Mouse (Mus musculus): Measurements from ENCODE around the gene Phlpp2. TPM values are rescaled to one million over a fixed set of nuclear protein-coding genes. Genes with fewer than 3 reads are reported as not detected.

Phlpp2 gene
- 10 to 100 TPM in 24 of 26 experiments, 1 to 10 TPM in 2; 6.4 to 69.4 (median 17.8) TPM for total RNA-seq (2018; cell fraction: chromatin; rRNA removed)
- total RNA-seq (2018; cell fraction: cytosol; rRNA removed): 1 to 10 TPM; 2.0 to 7.6 (median 3.8) TPM
- total RNA-seq (2018; cell fraction: nucleus; rRNA removed): 10 to 100 TPM in 15 of 26 experiments, 1 to 10 TPM in 11; 5.8 to 52.6 (median 10.7) TPM
- polyA plus RNA-seq (2018): 2.0 to 3.3 TPM (median 2.8 TPM) in 3 replicates

GRCm38 (mm10) chr8:109868003-109868679 is at the start of gene Phlpp2:
Phlpp2 (plus strand) TSS chr8:109868542.
- WGBS (ENCODE audit: missing documents): 2% methylated on average over 42 of the region's 42 CpGs

GRCm38 (mm10) chr8:109823561-109823960 is 44.8 kb upstream of the Phlpp2 start:
- Histone ChIP-seq H3K36me3 (ENCODE audit: inconsistent target) (peaks cover 31% of the 10 kb centered on the region), H3K4me3 (ENCODE audit: inconsistent target) (no peak overlapping the region), H3K79me2 (ENCODE audit: inconsistent target) (peaks cover 77% of the 10 kb centered on the region), H3K27ac (no peak overlapping the region)
- WGBS (ENCODE audit: missing documents): 92% methylated on average over 2 of the region's 2 CpGs

More at GRCm38 (mm10) chr8:109868003-109868679, at the start of gene Phlpp2:
- Histone ChIP-seq H3K79me2 (ENCODE audit: inconsistent target) (peaks cover 41% of the 10 kb centered on the region), H3K27ac (no peak within 1 kb of the TSS), H3K4me3 (ENCODE audit: inconsistent target) (peak within 1 kb of the TSS; percentile 49), H3K36me3 (ENCODE audit: inconsistent target) (no peaks in the 10 kb centered on the region)

GRCm38 (mm10) chr8:109839822-109840221 is 28.5 kb upstream of the Phlpp2 start:
- H3K79me2 ChIP-seq (ENCODE audit: inconsistent target): no peaks in the 10 kb centered on the region
- H3K4me3 ChIP-seq (ENCODE audit: inconsistent target): no peak overlapping the region
- 100% methylated on average over 1 of the region's 2 CpGs for WGBS (ENCODE audit: missing documents)
- peaks cover 56% of the 10 kb centered on the region for H3K36me3 ChIP-seq (ENCODE audit: inconsistent target)
- H3K27ac ChIP-seq: no peak overlapping the region

- no peak overlapping the region for H3K4me3 ChIP-seq (ENCODE audit: inconsistent target)
- H3K79me2 ChIP-seq (ENCODE audit: inconsistent target): no peaks in the 10 kb centered on the region
- no peak overlapping the region for H3K27ac ChIP-seq
- no CpG with 5 or more reads among the region's 1 CpGs for WGBS (ENCODE audit: missing documents)
- H3K36me3 ChIP-seq (ENCODE audit: inconsistent target): peaks cover 64% of the 10 kb centered on the region
Observed at GRCm38 (mm10) chr8:109842468-109842867, 25.9 kb upstream of the Phlpp2 start.

- Histone ChIP-seq H3K27ac (no peak overlapping the region), H3K4me3 (ENCODE audit: inconsistent target) (no peak overlapping the region), H3K79me2 (ENCODE audit: inconsistent target) (no peaks in the 10 kb centered on the region), H3K36me3 (ENCODE audit: inconsistent target) (peaks cover 72% of the 10 kb centered on the region)
- 79% methylated on average over 2 of the region's 2 CpGs for WGBS (ENCODE audit: missing documents)
Observed at GRCm38 (mm10) chr8:109847866-109848265, 20.5 kb upstream of the Phlpp2 start.

- H3K4me3 ChIP-seq (ENCODE audit: inconsistent target): no peak overlapping the region
Observed at GRCm38 (mm10) chr8:109848981-109849380, 19.4 kb upstream of the Phlpp2 start.

DNA sequence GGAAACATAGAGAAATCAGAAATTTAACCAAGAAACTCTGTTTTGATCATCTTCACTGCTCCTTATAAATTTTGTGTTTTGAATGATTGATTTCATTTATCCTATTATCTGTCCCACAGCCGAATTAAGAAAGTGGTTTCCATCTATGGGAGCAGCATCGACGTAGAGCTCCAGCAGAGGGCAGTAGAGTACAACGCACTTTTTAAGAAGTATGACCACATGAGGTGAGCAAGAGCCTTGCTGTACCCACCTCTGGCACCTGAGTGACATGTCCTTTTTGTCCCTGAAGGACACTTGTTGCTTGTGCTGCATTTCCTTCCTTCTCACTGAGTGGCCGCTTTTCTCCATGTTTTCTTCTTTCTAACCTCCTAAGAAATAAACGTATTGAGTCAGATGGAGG is 14.9 kb upstream of the Phlpp2 start:
- 39% methylated on average over 6 of the region's 6 CpGs for WGBS (ENCODE audit: missing documents)
- peaks cover 76% of the 10 kb centered on the region for H3K36me3 ChIP-seq (ENCODE audit: inconsistent target)
- H3K79me2 ChIP-seq (ENCODE audit: inconsistent target): no peaks in the 10 kb centered on the region
- no peak overlapping the region for H3K27ac ChIP-seq
- H3K4me3 ChIP-seq (ENCODE audit: inconsistent target): no peak overlapping the region

More at GRCm38 (mm10) chr8:109848981-109849380, 19.4 kb upstream of the Phlpp2 start:
- Histone ChIP-seq H3K79me2 (ENCODE audit: inconsistent target) (no peaks in the 10 kb centered on the region), H3K27ac (no peak overlapping the region), H3K36me3 (ENCODE audit: inconsistent target) (peaks cover 66% of the 10 kb centered on the region)
- 100% methylated on average over 2 of the region's 3 CpGs for WGBS (ENCODE audit: missing documents)

GRCm38 (mm10) chr8:109854522-109854921 is 13.8 kb upstream of the Phlpp2 start:
- WGBS (ENCODE audit: missing documents): 97% methylated on average over 4 of the region's 4 CpGs
- Histone ChIP-seq H3K36me3 (ENCODE audit: inconsistent target) (peaks cover 82% of the 10 kb centered on the region), H3K27ac (no peak overlapping the region), H3K4me3 (ENCODE audit: inconsistent target) (no peak overlapping the region), H3K79me2 (ENCODE audit: inconsistent target) (no peaks in the 10 kb centered on the region)

GRCm38 (mm10) chr8:109855451-109855850 is 12.9 kb upstream of the Phlpp2 start:
- WGBS (ENCODE audit: missing documents): 93% methylated on average over 6 of the region's 6 CpGs

GRCm38 (mm10) chr8:109863398-109863797 is 4.9 kb upstream of the Phlpp2 start:
- peak overlapping the region; percentile 70 for H3K27ac ChIP-seq
- H3K36me3 ChIP-seq (ENCODE audit: inconsistent target): peaks cover 32% of the 10 kb centered on the region
- peaks cover 15% of the 10 kb centered on the region; the same call in 1 of the 2 replicates for H3K79me2 ChIP-seq (ENCODE audit: inconsistent target)
- 9% methylated on average over 2 of the region's 2 CpGs for WGBS (ENCODE audit: missing documents)
- H3K4me3 ChIP-seq (ENCODE audit: inconsistent target): peak overlapping the region; percentile 15; the same call in 1 of the 2 replicates

More at GRCm38 (mm10) chr8:109855451-109855850, 12.9 kb upstream of the Phlpp2 start:
- H3K4me3 ChIP-seq (ENCODE audit: inconsistent target): no peak overlapping the region
- H3K36me3 ChIP-seq (ENCODE audit: inconsistent target): peaks cover 82% of the 10 kb centered on the region
- no peaks in the 10 kb centered on the region for H3K79me2 ChIP-seq (ENCODE audit: inconsistent target)
- H3K27ac ChIP-seq: no peak overlapping the region

GRCm38 (mm10) chr8:109864798-109865197 is 3.5 kb upstream of the Phlpp2 start:
- Histone ChIP-seq H3K36me3 (ENCODE audit: inconsistent target) (peaks cover 18% of the 10 kb centered on the region), H3K27ac (no peak overlapping the region), H3K4me3 (ENCODE audit: inconsistent target) (no peak overlapping the region), H3K79me2 (ENCODE audit: inconsistent target) (peaks cover 22% of the 10 kb centered on the region; the same call in 1 of the 2 replicates)
- 96% methylated on average over 2 of the region's 2 CpGs for WGBS (ENCODE audit: missing documents)

DNA sequence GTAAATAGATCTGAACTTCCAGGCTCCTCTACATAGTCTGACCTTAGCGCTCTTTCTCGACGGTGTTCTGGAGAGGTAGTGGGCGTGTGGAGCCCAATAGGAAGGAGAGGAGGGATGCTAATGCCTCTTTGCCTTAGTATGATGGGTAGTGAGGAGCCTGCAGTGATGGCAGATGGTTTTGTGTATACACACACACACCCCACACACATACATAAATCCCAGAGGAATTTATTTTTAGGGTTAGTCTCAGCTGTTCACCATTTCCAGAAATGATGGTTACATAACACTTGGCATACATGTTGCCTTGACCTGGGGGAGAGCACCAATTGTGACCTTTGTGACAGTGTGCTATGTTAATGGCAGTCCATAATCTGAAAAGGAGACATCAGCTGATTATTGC is 2.8 kb upstream of the Phlpp2 start:
- H3K27ac ChIP-seq: no peak overlapping the region
- WGBS (ENCODE audit: missing documents): 100% methylated on average over 3 of the region's 4 CpGs
- H3K79me2 ChIP-seq (ENCODE audit: inconsistent target): peaks cover 26% of the 10 kb centered on the region; the same call in 1 of the 2 replicates
- no peak overlapping the region for H3K4me3 ChIP-seq (ENCODE audit: inconsistent target)
- H3K36me3 ChIP-seq (ENCODE audit: inconsistent target): peaks cover 10% of the 10 kb centered on the region

GRCm38 (mm10) chr8:109866690-109867089 is 1.7 kb upstream of the Phlpp2 start:
- peaks cover 35% of the 10 kb centered on the region for H3K79me2 ChIP-seq (ENCODE audit: inconsistent target)
- no peaks in the 10 kb centered on the region for H3K36me3 ChIP-seq (ENCODE audit: inconsistent target)
- WGBS (ENCODE audit: missing documents): 90% methylated on average over 4 of the region's 5 CpGs
- no peak overlapping the region for H3K4me3 ChIP-seq (ENCODE audit: inconsistent target)
- H3K27ac ChIP-seq: no peak overlapping the region

- H3K27ac ChIP-seq: no peak overlapping the region
- peak overlapping the region; percentile 38 for H3K4me3 ChIP-seq (ENCODE audit: inconsistent target)
- 1% methylated on average over 67 of the region's 78 CpGs for WGBS (ENCODE audit: missing documents)
- H3K79me2 ChIP-seq (ENCODE audit: inconsistent target): peaks cover 48% of the 10 kb centered on the region
- no peaks in the 10 kb centered on the region for H3K36me3 ChIP-seq (ENCODE audit: inconsistent target)
Observed at GRCm38 (mm10) chr8:109868680-109869361, 479 bp downstream of the Phlpp2 start.

DNA sequence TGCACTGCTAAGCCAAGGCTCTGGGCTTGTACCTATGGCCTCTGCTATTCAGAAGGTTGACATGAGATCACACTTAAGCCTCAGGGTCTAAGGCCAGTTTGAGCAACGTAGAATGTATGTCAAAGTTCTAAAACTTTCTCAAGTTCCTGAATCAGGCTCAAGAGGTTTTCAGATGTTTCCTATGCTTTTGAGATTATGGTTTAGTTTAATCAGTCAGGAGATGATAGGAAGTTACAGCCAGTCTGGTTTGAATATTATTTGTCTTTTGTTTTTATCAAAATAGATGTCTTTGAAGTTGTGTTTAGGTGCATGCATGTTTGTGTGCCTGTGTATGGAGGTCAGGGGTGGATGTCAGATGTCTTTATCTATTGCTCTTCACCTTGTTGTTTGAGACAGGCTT is 2.7 kb downstream of the Phlpp2 start:
- peaks cover 42% of the 10 kb centered on the region for H3K79me2 ChIP-seq (ENCODE audit: inconsistent target)
- H3K4me3 ChIP-seq (ENCODE audit: inconsistent target): no peak overlapping the region
- H3K36me3 ChIP-seq (ENCODE audit: inconsistent target): no peaks in the 10 kb centered on the region
- no peak overlapping the region for H3K27ac ChIP-seq
- 60% methylated on average over 1 of the region's 1 CpGs for WGBS (ENCODE audit: missing documents)
